Mouse (Mus musculus) lung, postnatal 0 days (tissue): Measurements from ENCODE around the gene Prkx. TPM values are rescaled to one million over a fixed set of nuclear protein-coding genes. Genes with fewer than 3 reads are reported as not detected.

ENCODE experiments used
- ATAC-seq: fragments of 200-750 bp; cut with Nextera tagmentation; 2 replicates; pipeline ENCODE4 v1.8.0; 2017; ENCODE audit warnings: moderate library complexity
- DNase-seq: peaks from one replicate; pipeline ENCODE4 v3.0.0-alpha.2; 2016; ENCODE audit warnings: low spot score
- H3K27ac ChIP-seq: fragments of 300-500 bp; sonication (generic); 2 replicates; pipeline ENCODE4 v1.5.1; 2014; ENCODE audit warnings: antibody characterized with exemption, mild to moderate bottlenecking, low read length, mixed read lengths
- H3K27me3 ChIP-seq: fragments of 300-500 bp; sonication (generic); replicated peaks from 2 replicates; pipeline ENCODE4 v1.6.1; 2014; ENCODE audit warnings: low read length, mixed read lengths; ENCODE audit not compliant: insufficient read depth
- H3K36me3 ChIP-seq: fragments of 300-500 bp; sonication (generic); 2 replicates; pipeline ENCODE4 v1.6.1; 2014; ENCODE audit warnings: low read length, mixed read lengths; ENCODE audit not compliant: insufficient read depth
- H3K4me1 ChIP-seq: fragments of 300-500 bp; sonication (generic); 2 replicates; pipeline ENCODE4 v1.6.1; 2014; ENCODE audit warnings: antibody characterized with exemption, low read depth, low read length, mixed read lengths; ENCODE audit not compliant: insufficient read depth
- H3K4me2 ChIP-seq: fragments of 300-500 bp; sonication (generic); replicated peaks from 2 replicates; pipeline ENCODE4 v1.6.1; 2014; ENCODE audit warnings: low read depth, mild to moderate bottlenecking, low read length, moderate library complexity, mixed read lengths
- H3K4me3 ChIP-seq: fragments of 300-500 bp; sonication (generic); 2 replicates; pipeline ENCODE4 v1.5.1; 2014; ENCODE audit warnings: low read depth, low read length
- H3K9ac ChIP-seq: fragments of 300-500 bp; sonication (generic); replicated peaks from 2 replicates; pipeline ENCODE4 v1.6.1; 2014; ENCODE audit warnings: low read depth, mild to moderate bottlenecking
- H3K9me3 ChIP-seq: fragments of 300-500 bp; sonication (generic); 2 replicates; pipeline ENCODE4 v1.6.1; 2016; ENCODE audit warnings: low read length, mixed read lengths
- CTCF ChIP-seq: IDR thresholded peaks from 2 replicates; pipeline ENCODE4 v1.5.1; 2016; ENCODE audit warnings: antibody characterized with exemption, mild to moderate bottlenecking
- EP300 ChIP-seq: IDR thresholded peaks from 2 replicates; pipeline ENCODE4 v1.6.1; 2016; ENCODE audit warnings: antibody characterized with exemption, mild to moderate bottlenecking, control low read depth
- WGBS: fragments of 180-500 bp; shearing (Covaris S2); extraction: QIAGEN DNeasy Blood & Tissue Kit; methylation state at CpG from one replicate; pipeline ENCODE4 v1.1.7; 2014; 5-methylcytosine and 5-hydroxymethylcytosine counted together
- polyA plus RNA-seq: library from polyadenylated mRNA; unstranded; fragments of >200 nt; fragmentation: Nextera tagmentation; extraction: Ambion mirVana; gene quantifications from 2 replicates; pipeline ENCODE4 v1.2.1, GENCODE M21; 2015

Prkx gene
- polyA plus RNA-seq, 1 experiment from 2014 or later = 17.5 TPM

DNA sequence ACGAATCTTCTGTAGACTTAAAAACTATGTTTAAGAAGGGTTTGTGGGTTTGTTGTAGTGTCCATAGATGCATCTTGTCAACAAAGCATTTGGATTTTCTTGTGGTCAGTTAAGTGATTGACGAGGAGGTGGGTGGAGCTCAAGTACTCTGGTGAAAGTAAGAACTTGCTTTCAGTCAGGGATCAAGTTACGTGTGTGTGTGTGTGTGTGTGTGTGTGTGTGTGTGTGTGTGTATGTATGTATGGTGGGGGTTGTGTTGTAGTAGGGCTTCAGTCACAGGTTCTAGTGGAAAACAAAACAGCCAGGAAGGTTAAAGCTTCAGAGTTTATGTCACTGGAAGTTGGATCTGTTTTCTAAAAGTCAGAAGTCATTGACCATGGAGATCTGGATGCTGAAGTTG lies 3.5 kb upstream of the Prkx start:
- H3K4me1 ChIP-seq = no peaks in the 10 kb centered on the region
- no peak for TF ChIP-seq CTCF
- no peak for TF ChIP-seq EP300
- 69% methylated on average over 3 of the region's 3 CpGs for WGBS
- no peaks in the 10 kb centered on the region for H3K36me3 ChIP-seq
- no peak overlapping the region for H3K9ac ChIP-seq
- no peak overlapping the region for H3K4me3 ChIP-seq
- no peak for DNase-seq
- H3K27me3 ChIP-seq = no peaks in the 10 kb centered on the region
- no peak overlapping the region for H3K4me2 ChIP-seq
- no peak for ATAC-seq
- no peak overlapping the region for H3K27ac ChIP-seq
- no peaks in the 10 kb centered on the region for H3K9me3 ChIP-seq

DNA sequence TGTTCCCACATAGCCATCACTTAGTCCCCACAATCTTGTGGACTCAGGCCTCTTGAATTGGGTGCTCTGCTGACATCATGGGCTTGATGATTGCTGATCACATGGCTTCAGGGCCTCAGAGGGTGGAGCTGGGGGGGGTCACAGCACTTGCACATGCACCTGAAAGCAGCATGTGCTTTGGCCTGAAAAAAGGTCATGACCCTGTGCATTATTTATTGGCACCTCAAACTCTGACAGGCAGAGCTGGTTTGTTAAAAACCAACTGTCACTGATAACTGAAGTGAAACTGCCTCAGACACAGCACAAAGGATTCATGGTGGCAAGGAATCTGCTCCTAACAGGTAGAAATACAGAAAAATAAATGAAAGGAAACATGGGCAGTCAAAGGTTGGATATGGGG lies 1.7 kb upstream of the Prkx start:
- H3K27ac ChIP-seq = no peak overlapping the region
- ATAC-seq = no peak

DNA sequence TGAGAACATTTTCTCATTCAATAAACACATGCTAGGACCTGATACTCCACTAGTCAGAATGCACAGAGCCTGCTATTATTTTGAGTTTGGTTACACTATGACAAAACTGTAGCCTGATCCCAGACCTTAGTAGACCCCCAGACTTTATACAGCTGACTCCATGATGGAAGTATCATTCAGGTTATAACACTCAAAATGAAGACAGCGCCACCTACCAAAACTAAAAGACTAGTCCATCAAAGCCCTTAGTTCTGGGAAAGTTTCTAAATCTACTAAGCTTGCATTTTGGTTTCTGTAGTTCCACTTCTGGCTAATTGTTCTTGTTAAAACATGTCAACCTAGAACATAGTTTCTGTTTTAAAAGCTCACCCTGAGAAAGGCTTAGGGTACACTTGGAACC lies 838 bp upstream of the Prkx start:
- WGBS = 64% methylated on average over 1 of the region's 1 CpGs
- DNase-seq = peak; percentile 14
- Histone ChIP-seq H3K4me3 (no peak overlapping the region), H3K36me3 (no peaks in the 10 kb centered on the region), H3K27me3 (no peaks in the 10 kb centered on the region), H3K9ac (no peak overlapping the region), H3K4me2 (no peak overlapping the region; the same call in 1 of the 2 replicates), H3K4me1 (no peaks in the 10 kb centered on the region), H3K9me3 (no peaks in the 10 kb centered on the region), H3K27ac (no peak overlapping the region; the same call in 1 of the 2 replicates)
- no peak for ATAC-seq
- no peak for TF ChIP-seq CTCF
- no peak for TF ChIP-seq EP300

More for the DNA sequence above, 1.7 kb upstream of the Prkx start:
- Histone ChIP-seq H3K27me3 (no peaks in the 10 kb centered on the region), H3K9ac (no peak overlapping the region), H3K4me3 (no peak overlapping the region), H3K4me1 (no peaks in the 10 kb centered on the region), H3K36me3 (no peaks in the 10 kb centered on the region), H3K9me3 (no peaks in the 10 kb centered on the region), H3K4me2 (no peak overlapping the region)
- TF ChIP-seq EP300 (no peak), CTCF (no peak)
- DNase-seq = no peak

- DNase-seq (peak; percentile 91), ATAC-seq (peak; percentile 96)
- Histone ChIP-seq H3K9ac (peak overlapping the region; percentile 55), H3K4me3 (peak overlapping the region; percentile 66), H3K27me3 (no peaks in the 10 kb centered on the region), H3K4me1 (no peaks in the 10 kb centered on the region), H3K9me3 (no peaks in the 10 kb centered on the region), H3K36me3 (no peaks in the 10 kb centered on the region), H3K4me2 (peak overlapping the region; percentile 55), H3K27ac (peak overlapping the region; percentile 88)
- WGBS = 18% methylated on average over 14 of the region's 30 CpGs
- TF ChIP-seq EP300 = no peak
- TF ChIP-seq CTCF = no peak
Observed at GRCm38 (mm10) chrX:77795858-77796174, 262 bp downstream of the Prkx start.

- DNase-seq = peak; percentile 20
- peak; percentile 55 for ATAC-seq
- peak overlapping the region; percentile 66 for H3K4me3 ChIP-seq
- TF ChIP-seq CTCF (no peak), EP300 (no peak)
- H3K36me3 ChIP-seq = no peaks in the 10 kb centered on the region
- H3K4me2 ChIP-seq = peak overlapping the region; percentile 54
- H3K9ac ChIP-seq = peak overlapping the region; percentile 55
- 7% methylated on average over 49 of the region's 61 CpGs for WGBS
- no peaks in the 10 kb centered on the region for H3K27me3 ChIP-seq
- peak overlapping the region; percentile 69 for H3K27ac ChIP-seq
- no peaks in the 10 kb centered on the region for H3K4me1 ChIP-seq
- H3K9me3 ChIP-seq = no peaks in the 10 kb centered on the region
Observed at GRCm38 (mm10) chrX:77794962-77795857, 868 bp downstream of the Prkx start.

DNA sequence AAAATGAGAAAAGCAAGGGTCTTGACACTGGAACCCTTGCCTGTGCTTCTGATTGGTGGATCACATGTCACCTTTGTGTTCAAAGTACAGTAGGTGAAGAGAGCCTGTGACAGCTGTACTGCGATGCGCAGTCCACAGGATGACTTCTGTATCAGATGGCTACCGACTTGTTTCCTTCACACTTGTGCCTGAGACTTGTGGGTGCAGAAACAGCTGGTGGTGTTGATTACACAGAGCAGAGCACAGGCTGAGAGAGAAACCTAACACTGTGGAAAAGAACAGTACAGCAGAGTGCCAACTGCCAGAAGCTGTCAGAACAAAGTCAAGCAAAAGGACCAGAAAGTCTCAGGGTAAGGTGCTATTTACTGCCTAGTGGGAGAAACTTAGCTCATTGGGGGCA lies 7.4 kb downstream of the Prkx start:
- WGBS = 91% methylated on average over 3 of the region's 3 CpGs
- Histone ChIP-seq H3K4me1 (no peaks in the 10 kb centered on the region), H3K9ac (no peak overlapping the region), H3K4me2 (no peak overlapping the region), H3K9me3 (no peaks in the 10 kb centered on the region), H3K36me3 (no peaks in the 10 kb centered on the region), H3K27me3 (no peaks in the 10 kb centered on the region), H3K4me3 (no peak overlapping the region), H3K27ac (no peak overlapping the region)
- DNase-seq = no peak
- TF ChIP-seq EP300 = no peak
- TF ChIP-seq CTCF = no peak
- ATAC-seq = no peak
